Mouse (Mus musculus) CH12.LX (cell line): ENCODE measurements around the gene Myo18a.

Source experiments
- CTCF ChIP-seq, 2 experiments: IDR thresholded peaks in 1 of 2; conservative IDR thresholded peaks in 1 of 2; 2 replicates each; pipeline ENCODE4 v1.5.1; 2011 to 2012; ENCODE audit warnings: low read depth in 2 of 2, low read length in 2 of 2, improper control_type of control experiment in 1 of 2, inconsistent platforms in 1 of 2, mild to moderate bottlenecking in 1 of 2, moderate library complexity in 1 of 2
- EP300 ChIP-seq: IDR thresholded peaks from 2 replicates; pipeline ENCODE4 v1.6.1; 2011; ENCODE audit warnings: low read length, improper control_type of control experiment
- MAFK ChIP-seq: IDR thresholded peaks from 2 replicates; pipeline ENCODE4 v1.6.1; 2011; ENCODE audit warnings: low read length, improper control_type of control experiment; ENCODE audit not compliant: insufficient replicate concordance
- MAX ChIP-seq: IDR thresholded peaks from 2 replicates; pipeline ENCODE4 v1.6.1; 2011; ENCODE audit warnings: low read length, improper control_type of control experiment
- MAZ ChIP-seq: IDR thresholded peaks from 2 replicates; pipeline ENCODE4 v1.6.1; 2012; ENCODE audit warnings: low read depth, mild to moderate bottlenecking, inconsistent platforms, low read length, improper control_type of control experiment, moderate library complexity
- MXI1 ChIP-seq: IDR thresholded peaks from 2 replicates; pipeline ENCODE4 v1.6.1; 2011; ENCODE audit warnings: mild to moderate bottlenecking, low read depth, low read length, improper control_type of control experiment
- PAX5 ChIP-seq: IDR thresholded peaks from 2 replicates; pipeline ENCODE4 v1.6.1; 2012; ENCODE audit warnings: low read length, inconsistent platforms, mixed read lengths
- POLR2A ChIP-seq: IDR thresholded peaks from 2 replicates; pipeline ENCODE4 v1.6.1; 2011; ENCODE audit warnings: low read depth, mild to moderate bottlenecking, improper control_type of control experiment, low read length
- POLR2AphosphoS2 ChIP-seq: IDR thresholded peaks from 2 replicates; pipeline ENCODE4 v1.6.1; 2011; ENCODE audit warnings: low read depth, low read length, improper control_type of control experiment
- RAD21 ChIP-seq: IDR thresholded peaks from 2 replicates; pipeline ENCODE4 v1.6.1; 2011; ENCODE audit warnings: low read depth, mild to moderate bottlenecking, low read length, improper control_type of control experiment, moderate library complexity
- TCF12 ChIP-seq: IDR thresholded peaks from 2 replicates; pipeline ENCODE4 v1.6.1; 2014; ENCODE audit warnings: low read depth, mild to moderate bottlenecking, inconsistent platforms, low read length, improper control_type of control experiment
- USF2 ChIP-seq: conservative IDR thresholded peaks from 2 replicates; pipeline ENCODE4 v1.6.1; 2011; ENCODE audit warnings: low read depth, low read length, improper control_type of control experiment
- ZC3H11A ChIP-seq: IDR thresholded peaks from 2 replicates; pipeline ENCODE4 v1.6.1; 2012; ENCODE audit warnings: low read depth, mild to moderate bottlenecking, inconsistent platforms, low read length, improper control_type of control experiment
- ZMIZ1 ChIP-seq: IDR thresholded peaks from 2 replicates; pipeline ENCODE4 v1.6.1; 2012; ENCODE audit warnings: low read depth, mild to moderate bottlenecking, inconsistent platforms, low read length, improper control_type of control experiment

GRCm38 (mm10) chr11:77854641-77855040 is 91.6 kb downstream of the Myo18a start:
- TF ChIP-seq CTCF (conservative IDR thresholded peaks at IDR 0.05 in 1 of 2, IDR thresholded peaks at IDR 0.05 in 1 of 2; ENCODE audit: low read depth in 2 of 2, low read length in 2 of 2) (no peak), TCF12 (no peak), ZMIZ1 (no peak), POLR2A (no peak), POLR2AphosphoS2 (no peak), RAD21 (no peak), PAX5 (no peak), MXI1 (no peak), ZC3H11A (no peak), USF2 (no peak), MAFK (no peak), MAX (no peak), MAZ (no peak), EP300 (no peak)
